Mouse (Mus musculus): Measurements from ENCODE around the gene Gabra3.

Gene Gabra3

DNA sequence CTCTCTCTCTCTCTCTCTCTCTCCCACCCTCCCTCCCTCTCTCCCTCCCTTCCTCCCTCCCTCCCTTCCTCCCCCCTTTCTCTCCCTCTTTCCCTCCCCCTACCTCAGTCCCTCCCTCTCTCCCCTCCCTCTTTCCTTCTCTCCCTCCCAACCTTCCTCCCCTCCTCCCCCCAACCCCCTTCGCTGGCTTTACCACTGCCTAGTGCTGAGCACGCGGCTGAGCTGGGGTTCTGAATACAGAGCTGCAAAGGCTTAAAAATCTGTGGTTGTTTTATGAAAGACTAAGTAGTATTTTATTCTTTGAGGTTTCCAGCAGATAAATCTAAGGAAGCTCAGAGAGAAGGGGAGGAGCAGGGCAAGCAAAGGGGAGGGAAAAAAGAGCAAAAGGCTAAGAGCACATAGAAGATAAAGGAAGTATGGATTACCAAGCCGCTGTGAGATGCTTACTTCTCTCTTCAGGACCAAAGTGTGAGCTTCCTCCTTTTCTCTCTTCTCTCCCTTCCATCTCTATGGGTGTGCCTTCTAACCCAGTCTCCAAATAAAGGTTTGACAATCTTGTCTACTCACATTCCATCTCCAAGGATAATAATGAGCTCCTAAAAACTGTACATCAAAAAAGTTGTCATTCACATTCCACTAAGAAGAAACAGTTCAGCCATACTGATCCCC lies at the start of gene Gabra3:
Gene Gabra3 (minus strand): TSS at position 619 of the 669 bp plus-strand sequence.
- no peak for DNase-seq (ENCODE audit: low read depth)

DNA sequence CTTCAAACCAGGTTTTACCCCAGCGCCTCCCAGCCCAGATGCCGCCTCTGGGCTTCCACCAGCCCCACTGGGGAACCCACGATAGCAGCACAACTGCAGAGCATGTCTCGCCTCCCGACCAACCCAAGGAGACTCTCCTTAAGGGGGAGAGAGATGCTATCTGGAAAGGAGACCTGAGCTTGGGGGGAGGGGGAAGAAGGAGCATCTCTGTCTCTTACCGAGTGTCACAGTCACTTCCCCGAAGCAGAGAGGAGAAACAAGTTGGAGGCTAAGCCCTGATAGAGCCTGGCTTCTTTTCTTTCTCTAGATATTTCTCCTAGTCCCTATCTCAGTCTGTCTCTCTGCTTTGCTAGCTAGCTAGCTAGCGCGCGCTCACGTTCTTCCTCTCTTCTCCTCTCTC lies 859 bp downstream of the Gabra3 start:
- DNase-seq (ENCODE audit: low read depth): no peak

DNA sequence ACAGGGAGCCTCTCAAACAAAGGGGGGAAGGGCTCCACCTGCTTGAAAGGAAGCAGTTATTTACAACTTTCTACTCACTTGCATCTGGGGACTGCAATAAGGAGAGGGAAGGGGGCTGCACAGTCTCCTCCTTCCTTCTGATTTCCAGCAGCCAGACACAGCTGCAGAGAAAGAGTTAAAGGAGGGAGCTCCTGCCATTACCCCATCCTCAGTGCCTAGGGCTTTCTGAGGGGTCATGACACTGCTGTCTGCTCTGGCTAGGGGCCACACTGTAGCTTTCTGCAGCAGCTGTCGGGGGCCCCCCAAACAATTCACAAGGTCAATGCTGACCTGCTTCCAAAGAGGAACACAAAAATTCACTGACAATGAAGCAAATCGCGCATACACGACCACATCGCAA lies 1.3 kb downstream of the Gabra3 start:
- no peak for DNase-seq (ENCODE audit: low read depth)

DNA sequence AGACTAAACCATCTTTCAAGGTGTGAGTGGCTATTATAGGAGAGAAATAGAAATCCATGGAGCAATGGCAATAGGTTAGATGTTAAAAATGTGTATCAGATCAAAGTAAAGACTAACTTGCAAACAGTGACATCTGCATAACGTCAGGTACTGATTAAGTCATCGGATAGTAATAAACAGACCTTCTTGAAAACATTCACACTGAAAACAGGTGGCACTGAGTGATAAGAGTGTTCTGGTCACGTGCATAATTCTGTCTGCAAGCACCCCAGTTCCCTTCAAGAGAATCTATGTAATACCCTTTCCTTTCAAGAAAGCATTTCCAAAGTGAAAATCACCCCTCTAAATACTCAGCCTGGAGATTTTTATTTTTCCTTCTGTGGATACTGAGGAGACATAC lies 6.0 kb downstream of the Gabra3 start:
- DNase-seq (ENCODE audit: low read depth): no peak

DNA sequence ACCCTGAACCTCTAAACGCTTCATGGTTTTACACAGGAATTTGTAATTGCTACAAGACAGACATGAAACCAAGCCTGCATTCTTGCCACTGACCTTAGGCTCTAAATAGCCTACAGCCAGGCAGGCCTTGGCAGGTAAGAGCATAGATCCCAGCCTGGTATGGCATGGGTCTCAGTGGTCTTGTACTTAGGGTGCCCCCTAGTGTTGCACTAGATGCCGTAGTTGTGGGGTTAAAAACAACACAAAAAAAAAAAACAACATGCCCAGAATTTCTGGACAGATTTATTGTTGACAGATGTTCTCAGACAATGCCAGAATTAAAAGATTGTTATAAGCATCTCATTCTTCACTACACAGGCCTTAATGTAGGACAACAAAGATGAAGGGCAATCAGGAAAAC lies 12.0 kb downstream of the Gabra3 start:
- DNase-seq (ENCODE audit: low read depth): no peak

DNA sequence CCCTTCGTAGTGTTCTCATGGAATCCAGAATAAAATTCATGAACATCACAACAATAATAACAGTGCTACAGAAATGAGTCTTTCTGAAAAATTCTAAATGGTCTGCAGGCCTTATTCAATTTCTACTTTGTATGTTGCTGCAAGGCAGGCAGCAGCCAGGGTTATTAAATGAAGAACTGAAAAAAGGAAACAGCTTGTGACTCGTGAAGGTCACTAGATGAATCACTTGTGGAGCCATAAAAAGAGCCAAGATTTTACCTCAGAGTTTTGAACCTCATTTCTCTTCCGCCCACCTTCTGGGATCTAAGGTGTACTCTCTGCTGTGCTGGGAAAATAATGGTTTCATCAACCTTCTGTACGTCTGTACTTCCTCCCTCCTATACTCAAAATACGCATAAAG lies 159.4 kb downstream of the Gabra3 start:
- DNase-seq (ENCODE audit: low read depth): no peak

DNA sequence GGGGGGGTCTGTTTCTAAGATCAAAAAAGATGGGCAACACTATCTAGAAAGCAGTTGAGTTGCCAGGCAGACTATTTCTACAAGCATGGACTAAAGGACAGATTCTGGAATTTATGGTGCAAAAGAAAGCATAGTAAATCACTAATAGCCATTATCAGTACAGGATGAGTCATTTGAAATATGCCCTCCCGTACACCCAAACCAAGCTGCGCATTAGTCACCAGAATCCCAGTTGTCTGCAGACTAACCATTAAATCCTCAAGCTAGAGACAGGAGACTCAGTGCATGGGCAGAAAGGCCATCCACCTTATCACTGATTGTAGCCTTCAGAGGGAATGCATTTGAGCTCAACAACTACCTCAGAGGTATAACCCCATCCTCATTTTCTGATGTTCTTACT lies 166.8 kb downstream of the Gabra3 start:
- DNase-seq (ENCODE audit: low read depth): no peak

DNA sequence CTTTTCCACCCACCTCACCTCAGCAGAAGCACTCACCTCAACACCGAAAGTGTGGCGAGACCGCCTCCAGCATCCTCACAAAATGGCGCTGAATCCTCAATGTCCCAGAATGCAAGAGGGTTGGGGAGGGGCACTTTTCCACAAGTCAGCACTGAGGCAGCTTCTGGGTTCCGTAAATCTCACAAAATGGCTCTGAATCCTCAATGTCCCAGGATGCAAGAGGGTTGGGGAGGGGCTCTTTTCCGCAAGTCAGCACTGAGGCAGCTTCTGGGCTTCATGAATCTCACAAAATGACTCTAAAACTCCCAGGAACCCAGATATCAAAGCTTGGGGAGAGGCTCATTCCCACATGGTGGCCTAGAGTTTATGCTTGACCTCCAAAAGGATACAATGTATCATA lies 269.9 kb downstream of the Gabra3 start, which contains the start of gene Magea10:
Gene Magea10 (minus strand): TSS at position 101 of the 400 bp plus-strand sequence.
- DNase-seq (ENCODE audit: low read depth): no peak
